Mouse (Mus musculus): ENCODE measurements around the gene Raet1d. TPM values are rescaled to one million over a fixed set of nuclear protein-coding genes. Genes with fewer than 3 reads are reported as not detected.
"Not testable (repeated sequence)": the region's sequence is repeated elsewhere in the genome, so short reads cannot be mapped to it uniquely, and the experiment has no call there.

Gene Raet1d
- polyA plus RNA-seq, 1 experiment from 2014 or later: 14.6 TPM

- not testable (repeated sequence) for H3K4me2 ChIP-seq; H3K36me3 ChIP-seq (ENCODE audit: insufficient read depth); H3K9ac ChIP-seq; H3K27me3 ChIP-seq (ENCODE audit: insufficient read depth, low read length); H3K4me1 ChIP-seq (ENCODE audit: insufficient read depth); DNase-seq; H3K4me3 ChIP-seq (ENCODE audit: low read depth, low read length); H3K9me3 ChIP-seq (ENCODE audit: low read depth, low read length); H3K27ac ChIP-seq (ENCODE audit: low read depth)
- WGBS: 13% methylated on average over 6 of the region's 10 CpGs
- peak; percentile 31; the same call in 1 of the 2 replicates for ATAC-seq (ENCODE audit: insufficient read depth)
These were observed 20.9 kb downstream of the Raet1d start for GRCm38 (mm10) chr10:22381226-22381625.

DNA sequence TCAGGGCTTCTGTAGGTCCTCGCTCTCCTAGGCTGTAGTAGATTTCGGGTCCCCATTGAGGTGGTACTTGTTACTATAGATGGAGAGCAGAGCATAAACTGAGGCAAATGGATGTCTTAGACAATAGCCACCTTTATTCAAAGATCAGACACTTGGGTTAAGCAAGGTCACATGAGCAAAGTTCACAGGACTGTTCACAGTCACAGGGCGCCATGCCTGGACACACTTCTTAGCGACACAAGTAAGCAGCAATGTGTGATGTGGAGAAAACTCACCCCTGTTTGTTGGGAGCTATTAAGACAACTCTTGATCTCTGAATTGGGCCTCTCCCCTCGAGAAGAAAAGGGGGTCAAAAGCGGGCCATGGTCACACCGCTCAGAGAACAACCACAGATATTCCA is 29.8 kb downstream of the Raet1d start:
- H3K9ac ChIP-seq; DNase-seq; H3K4me3 ChIP-seq (ENCODE audit: low read depth, low read length); H3K27me3 ChIP-seq (ENCODE audit: insufficient read depth, low read length); H3K4me1 ChIP-seq (ENCODE audit: insufficient read depth); H3K36me3 ChIP-seq (ENCODE audit: insufficient read depth); H3K27ac ChIP-seq (ENCODE audit: low read depth); H3K4me2 ChIP-seq; ATAC-seq (ENCODE audit: insufficient read depth); H3K9me3 ChIP-seq (ENCODE audit: low read depth, low read length): not testable (repeated sequence)
- 87% methylated on average over 7 of the region's 7 CpGs for WGBS

DNA sequence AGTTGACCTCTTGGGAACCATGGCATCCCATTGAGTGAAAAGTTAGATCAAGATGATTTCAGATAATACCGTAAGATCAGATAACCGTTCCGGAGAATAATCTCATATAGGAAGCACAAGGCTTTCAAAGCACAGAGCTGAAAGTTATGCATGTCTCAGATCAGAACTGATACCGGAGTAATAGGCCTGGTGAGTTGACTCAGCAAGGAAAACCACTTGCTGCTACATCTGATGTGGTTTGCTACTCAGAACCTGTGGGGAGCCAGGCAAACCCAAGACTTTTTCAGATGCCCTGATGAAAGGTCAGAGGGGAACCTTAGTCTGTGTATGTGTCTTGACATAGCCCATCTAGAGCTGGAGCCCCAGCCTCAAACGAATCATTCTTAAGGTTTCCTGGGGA is 31.3 kb downstream of the Raet1d start:
- not testable (repeated sequence) for H3K36me3 ChIP-seq (ENCODE audit: insufficient read depth); H3K27ac ChIP-seq (ENCODE audit: low read depth); ATAC-seq (ENCODE audit: insufficient read depth); H3K4me2 ChIP-seq; H3K9me3 ChIP-seq (ENCODE audit: low read depth, low read length); DNase-seq; H3K4me3 ChIP-seq (ENCODE audit: low read depth, low read length); H3K4me1 ChIP-seq (ENCODE audit: insufficient read depth); H3K27me3 ChIP-seq (ENCODE audit: insufficient read depth, low read length); H3K9ac ChIP-seq
- WGBS: 89% methylated on average over 1 of the region's 5 CpGs

DNA sequence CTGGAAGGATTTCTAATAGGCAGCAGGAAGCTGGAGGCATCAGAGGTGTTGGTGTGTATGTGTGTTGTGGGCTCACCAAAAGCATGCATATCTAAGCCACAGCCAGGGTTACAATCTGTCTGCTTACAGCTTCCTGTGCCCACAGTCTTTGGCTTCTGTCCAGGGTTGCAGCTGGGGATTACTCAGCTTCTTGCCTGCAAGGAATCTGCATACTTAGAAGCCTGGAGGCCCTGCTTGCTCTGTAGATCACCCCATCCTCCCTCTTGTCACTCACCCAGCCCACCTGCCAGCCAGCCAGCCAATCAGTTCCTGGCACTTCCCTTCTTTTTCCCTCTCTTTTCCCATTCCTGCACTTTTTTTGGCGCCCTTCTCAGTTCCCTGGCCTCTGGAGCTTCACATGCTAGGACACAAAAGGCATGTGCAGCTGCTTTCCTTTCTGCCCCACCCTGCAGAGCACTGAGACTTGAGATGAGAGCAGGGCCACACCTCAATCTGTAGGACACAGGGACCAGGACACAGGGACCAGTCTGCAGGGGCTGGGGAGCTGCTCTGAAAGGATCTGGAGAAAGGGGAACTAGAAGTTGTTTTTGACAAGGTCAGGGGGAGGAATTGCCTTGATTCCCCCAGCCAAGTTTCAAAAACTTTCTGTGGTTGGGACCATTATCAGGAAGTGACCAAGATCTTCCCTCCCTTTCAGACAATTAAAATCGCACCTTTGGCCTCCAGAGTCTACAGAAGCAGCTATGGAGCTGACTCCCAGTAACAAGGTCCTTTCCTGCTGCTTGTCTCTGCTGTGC is 32.9 kb downstream of the Raet1d start:
- H3K27ac ChIP-seq (ENCODE audit: low read depth); H3K9ac ChIP-seq; H3K27me3 ChIP-seq (ENCODE audit: insufficient read depth, low read length); H3K9me3 ChIP-seq (ENCODE audit: low read depth, low read length); H3K36me3 ChIP-seq (ENCODE audit: insufficient read depth); H3K4me3 ChIP-seq (ENCODE audit: low read depth, low read length); H3K4me2 ChIP-seq; DNase-seq; H3K4me1 ChIP-seq (ENCODE audit: insufficient read depth): not testable (repeated sequence)
- no CpG with 5 or more reads among the region's 2 CpGs for WGBS
- ATAC-seq (ENCODE audit: insufficient read depth): peak; percentile 88

DNA sequence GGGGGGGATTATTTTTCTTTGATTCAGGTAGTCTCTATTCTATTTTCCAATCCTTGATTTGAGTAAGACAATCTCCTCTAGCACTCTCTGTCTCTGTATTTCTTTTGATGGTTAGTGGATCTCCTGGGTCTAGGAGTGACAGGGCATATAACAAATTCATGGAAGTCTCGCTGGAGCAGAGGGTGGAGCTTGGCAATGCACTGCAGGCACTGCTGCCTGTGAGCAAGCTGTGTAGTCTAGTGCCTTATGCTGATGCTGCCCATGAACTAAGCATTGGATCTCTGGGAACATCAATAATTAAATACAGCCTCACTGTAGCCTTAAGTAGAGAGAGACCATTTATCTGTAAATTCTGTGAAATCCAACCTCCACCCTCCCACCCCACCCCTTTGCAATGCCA is 36.3 kb downstream of the Raet1d start:
- not testable (repeated sequence) for H3K4me2 ChIP-seq; H3K9ac ChIP-seq; H3K4me3 ChIP-seq (ENCODE audit: low read depth, low read length); ATAC-seq (ENCODE audit: insufficient read depth); H3K9me3 ChIP-seq (ENCODE audit: low read depth, low read length); H3K27ac ChIP-seq (ENCODE audit: low read depth); H3K27me3 ChIP-seq (ENCODE audit: insufficient read depth, low read length); H3K36me3 ChIP-seq (ENCODE audit: insufficient read depth); H3K4me1 ChIP-seq (ENCODE audit: insufficient read depth); DNase-seq
- 27% methylated on average over 1 of the region's 1 CpGs for WGBS

DNA sequence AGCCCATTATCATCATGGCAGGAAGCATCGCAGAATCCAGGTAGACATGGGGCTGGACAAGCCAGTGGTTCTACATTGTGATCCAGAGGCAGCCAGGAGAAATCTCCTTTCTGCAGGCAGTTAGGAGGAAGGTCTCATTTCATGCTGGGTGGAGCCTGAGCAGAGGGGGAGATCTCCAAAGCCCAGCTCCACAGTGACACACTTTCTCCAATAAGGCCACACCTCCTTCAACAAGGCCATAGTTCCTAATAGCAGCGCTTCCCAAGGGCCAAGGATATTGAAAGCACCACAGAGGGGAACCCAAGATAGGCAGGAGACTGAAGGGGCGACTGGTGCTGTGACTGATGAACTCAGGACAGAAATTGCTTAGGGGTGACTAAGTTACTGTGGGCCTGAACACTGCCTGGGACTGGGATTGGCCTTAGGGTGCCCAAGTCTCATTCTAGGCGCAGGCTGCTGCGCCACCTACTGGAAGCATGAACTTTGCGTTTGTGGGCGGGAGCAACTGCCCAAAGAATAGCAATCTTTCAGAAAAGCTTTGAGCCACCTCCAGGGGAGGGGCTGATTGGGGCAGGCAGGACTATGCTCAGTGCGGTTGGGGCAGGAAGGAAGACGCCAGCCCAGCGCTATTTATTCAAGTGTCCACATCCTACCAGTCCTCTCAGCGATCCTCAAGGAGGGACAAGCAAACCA is 42.0 kb downstream of the Raet1d start:
- not testable (repeated sequence) for H3K4me3 ChIP-seq (ENCODE audit: low read depth, low read length); H3K36me3 ChIP-seq (ENCODE audit: insufficient read depth); H3K9ac ChIP-seq; H3K4me1 ChIP-seq (ENCODE audit: insufficient read depth); H3K27me3 ChIP-seq (ENCODE audit: insufficient read depth, low read length); H3K27ac ChIP-seq (ENCODE audit: low read depth); H3K4me2 ChIP-seq; H3K9me3 ChIP-seq (ENCODE audit: low read depth, low read length)
- ATAC-seq (ENCODE audit: insufficient read depth): peak; percentile 87
- 0% methylated on average over 9 of the region's 11 CpGs for WGBS
- peak; percentile 89 for DNase-seq
- TF ChIP-seq CTCF (IDR thresholded peaks at IDR 0.05; ENCODE audit: low read depth): peak; percentile 78

DNA sequence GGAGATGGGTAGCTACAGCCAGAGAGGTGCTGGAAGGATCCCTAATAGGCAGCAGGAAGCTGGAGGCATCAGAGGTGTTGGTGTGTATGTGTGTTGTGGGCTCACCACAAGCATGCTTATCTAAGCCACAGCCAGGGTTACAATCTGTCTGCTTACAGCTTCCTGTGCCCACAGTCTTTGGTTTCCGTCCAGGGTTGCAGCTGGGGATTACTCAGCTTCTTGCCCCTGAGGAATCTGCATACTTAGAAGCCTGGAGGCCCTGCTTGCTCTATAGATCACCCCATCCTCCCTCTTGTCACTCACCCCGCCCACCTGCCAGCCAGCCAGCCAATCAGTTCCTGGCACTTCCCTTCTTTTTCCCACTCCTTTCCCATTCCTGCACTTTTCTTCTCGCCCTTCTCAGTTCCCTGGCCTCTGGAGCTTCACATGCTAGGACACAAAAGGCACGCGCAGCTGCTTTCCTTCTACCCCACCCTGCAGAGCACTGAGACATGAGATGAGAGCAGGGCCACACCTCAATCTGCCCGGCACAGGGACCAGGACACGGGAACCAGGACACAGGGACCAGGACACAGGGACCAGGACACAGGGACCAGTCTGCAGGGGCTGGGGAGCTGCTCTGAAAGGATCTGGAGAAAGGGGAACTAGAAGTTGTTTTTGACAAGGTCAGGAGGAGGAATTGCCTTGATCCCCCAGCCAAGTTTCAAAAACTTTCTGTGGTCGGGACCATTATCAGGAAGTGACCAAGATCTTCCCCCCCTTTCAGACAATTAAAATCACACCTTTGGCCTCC is 53.5 kb downstream of the Raet1d start:
- H3K36me3 ChIP-seq (ENCODE audit: insufficient read depth); H3K4me3 ChIP-seq (ENCODE audit: low read depth, low read length); H3K9ac ChIP-seq; H3K4me2 ChIP-seq; H3K27ac ChIP-seq (ENCODE audit: low read depth); H3K4me1 ChIP-seq (ENCODE audit: insufficient read depth); H3K27me3 ChIP-seq (ENCODE audit: insufficient read depth, low read length); H3K9me3 ChIP-seq (ENCODE audit: low read depth, low read length): not testable (repeated sequence)
- DNase-seq (peak; percentile 63), ATAC-seq (ENCODE audit: insufficient read depth) (peak; percentile 94)
- WGBS: 0% methylated on average over 1 of the region's 8 CpGs

Other genes with a start within 250 kb of the Raet1d start
- 19.1 and 26.0 TPM in 2 replicates for gene E030030I06Rik, start 211.3 kb upstream of the Raet1d start, polyA plus RNA-seq (2014; fragmentation: Nextera tagmentation; extraction: Ambion mirVana)
- 9.3 and 9.4 TPM in 2 replicates for gene Raet1e, start 202.0 kb upstream of the Raet1d start, polyA plus RNA-seq (2014; fragmentation: Nextera tagmentation; extraction: Ambion mirVana)
- gene H60b, start 202.0 kb upstream of the Raet1d start, polyA plus RNA-seq (2014; fragmentation: Nextera tagmentation; extraction: Ambion mirVana): 0.99 and 1.1 TPM in 2 replicates

Measured in lung, embryonic 14.5 days (tissue).